Mouse (Mus musculus): ENCODE measurements around the gene 5730596B20Rik.

The 5730596B20Rik gene

DNA sequence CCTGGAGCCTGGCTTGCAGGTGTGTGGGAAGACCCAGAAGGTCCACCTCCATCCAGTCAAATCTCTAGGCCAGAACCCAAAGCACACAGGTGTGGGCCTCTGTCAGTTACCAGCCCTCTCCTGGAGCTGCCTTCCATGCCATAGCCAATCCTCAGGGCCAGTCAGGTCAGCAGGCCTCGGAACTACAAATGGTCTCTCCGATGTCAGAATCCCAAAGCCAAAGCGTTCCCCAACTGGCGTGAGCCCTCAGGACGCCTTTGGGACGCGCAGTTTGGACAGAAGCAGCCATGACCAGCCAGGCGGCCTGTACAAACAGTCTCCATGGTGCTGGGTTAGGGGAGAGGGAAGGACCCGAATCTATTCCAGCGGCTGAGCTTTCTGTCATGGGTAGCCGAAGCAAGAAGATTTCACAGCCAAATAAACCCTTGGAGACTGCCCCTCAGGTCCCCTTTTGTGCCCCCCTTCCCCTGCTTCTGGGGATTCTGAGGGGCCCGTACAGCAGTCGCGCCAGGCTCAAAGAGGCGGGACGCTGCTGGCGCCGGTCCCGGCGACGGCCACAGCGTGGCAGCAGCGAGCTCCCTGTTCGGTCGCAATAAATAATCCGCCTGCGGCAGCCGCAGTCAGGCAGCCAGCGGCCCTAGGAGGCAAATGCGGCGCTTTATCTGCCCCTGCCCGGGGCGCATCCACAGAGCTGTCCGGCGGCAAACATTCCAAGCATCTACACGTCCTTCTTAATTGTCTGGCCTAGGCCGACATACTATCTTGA, 34.1 kb downstream of the 5730596B20Rik start:
- no peak for DNase-seq (ENCODE audit: extremely low spot score, low read depth, low spot score)

DNA sequence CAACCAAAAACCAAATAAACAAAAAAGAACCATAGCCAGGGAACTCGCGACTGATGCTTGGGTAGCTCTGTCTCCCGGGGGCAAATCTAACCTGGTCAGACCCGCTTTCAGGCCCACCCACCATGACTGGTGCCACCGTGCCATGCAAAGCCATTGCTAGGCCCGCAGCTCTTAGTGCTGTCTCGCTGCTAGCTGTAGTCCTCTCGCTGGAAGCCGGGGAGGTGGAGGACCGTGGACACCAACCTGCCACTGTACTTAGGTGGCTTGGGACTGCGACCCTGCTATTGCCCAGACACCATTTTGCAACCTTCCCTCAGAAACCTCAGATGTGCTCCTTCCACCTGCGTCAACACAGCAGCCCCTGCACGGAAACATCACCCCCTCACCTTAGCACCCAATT, 34.7 kb downstream of the 5730596B20Rik start:
- DNase-seq (ENCODE audit: extremely low spot score, low read depth, low spot score): no peak

DNA sequence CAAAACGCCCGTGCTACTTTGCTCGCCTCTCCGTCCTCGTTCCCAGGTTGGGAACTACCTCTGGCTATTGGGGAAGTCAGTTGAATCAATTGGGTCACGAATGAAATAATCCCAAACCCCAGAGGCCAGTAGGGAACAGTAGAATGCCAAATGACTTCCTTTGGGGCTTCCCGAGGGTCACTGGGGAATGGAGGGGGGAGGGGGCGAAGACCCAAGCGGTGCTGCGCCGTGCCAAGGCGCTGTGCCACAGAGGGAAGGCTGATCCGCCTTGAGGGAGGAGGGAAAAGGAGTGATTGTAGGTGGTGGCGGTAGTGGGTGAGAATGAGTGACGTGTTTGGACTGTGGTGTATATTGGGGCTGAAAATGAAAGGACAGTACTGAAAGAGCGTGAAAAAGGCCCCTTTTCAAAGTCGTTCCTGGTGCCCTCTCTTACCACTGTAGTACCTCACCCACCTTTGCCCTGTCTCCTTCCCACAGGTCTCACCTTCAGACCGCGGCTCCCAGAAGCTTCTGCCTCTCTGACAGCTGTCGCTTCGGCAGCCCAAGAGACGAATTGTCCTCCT, 35.3 kb downstream of the 5730596B20Rik start:
- DNase-seq (ENCODE audit: extremely low spot score, low read depth, low spot score): no peak

DNA sequence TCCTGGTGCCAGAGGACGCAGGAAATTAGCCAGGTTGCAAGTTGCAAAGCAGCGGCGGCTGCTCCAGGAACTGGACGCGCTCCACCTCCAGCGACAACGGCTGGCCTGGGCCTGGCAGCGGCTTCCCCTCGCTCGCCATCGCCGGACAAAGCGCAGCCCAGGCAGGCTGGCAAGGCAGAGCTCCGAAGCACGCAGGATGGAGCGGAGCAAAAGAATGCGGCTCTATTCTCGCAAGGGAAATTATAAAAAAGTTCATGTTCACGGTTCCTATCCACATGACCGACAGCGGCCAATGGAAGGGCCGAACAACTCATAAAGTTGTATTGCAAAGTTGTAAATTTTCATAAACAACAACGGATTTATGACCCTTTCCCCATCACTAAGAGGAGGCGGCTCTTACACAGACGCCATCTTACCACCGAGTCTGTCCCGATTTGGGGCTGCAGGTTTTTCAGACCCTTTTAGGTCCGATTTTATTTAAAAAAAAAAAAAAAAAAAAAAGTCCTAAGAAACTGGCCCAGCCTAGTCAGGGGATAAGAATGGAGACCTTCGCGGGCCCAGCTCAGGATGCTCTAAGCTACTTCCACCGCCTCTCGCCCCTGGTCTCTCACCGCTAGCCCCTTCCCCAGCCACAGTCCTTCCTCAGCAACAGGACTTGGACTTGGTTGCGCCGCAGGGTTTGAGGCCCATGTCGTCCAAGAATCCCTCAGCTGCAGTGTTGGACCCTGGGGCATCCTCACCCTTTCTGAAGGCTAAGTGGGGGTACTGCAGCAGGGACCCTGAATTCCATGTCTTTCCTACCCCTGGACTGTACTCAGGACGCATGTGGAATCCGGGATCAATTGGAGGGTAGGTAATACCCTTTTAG, 36.1 kb downstream of the 5730596B20Rik start, which contains the start of the genes Hoxa3 and Gm28308:
Gene Hoxa3, minus strand, starts transcription at position 218 of the 868 bp plus-strand sequence.
Gene Gm28308, minus strand, starts transcription at position 221 of the 868 bp plus-strand sequence.
- DNase-seq (ENCODE audit: extremely low spot score, low read depth, low spot score): peak; percentile 91

DNA sequence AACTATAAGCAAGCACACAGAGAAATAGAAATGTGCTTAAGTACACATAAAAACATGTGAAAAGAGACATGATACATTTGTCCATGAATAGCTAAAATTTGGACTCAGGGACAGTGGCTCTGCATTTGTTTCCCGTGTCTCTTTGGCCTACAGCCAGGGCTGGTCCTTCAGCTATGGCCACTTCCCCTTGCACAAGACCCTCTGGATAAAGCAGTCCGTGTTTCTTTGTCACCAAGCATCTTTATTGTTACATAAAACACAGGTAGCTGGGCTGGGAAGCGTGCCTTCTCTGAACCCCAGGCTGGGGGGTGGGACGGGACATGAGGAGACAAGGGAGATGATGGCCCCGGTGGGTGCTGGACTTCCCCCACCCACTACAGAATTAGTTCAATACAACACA, 37.0 kb downstream of the 5730596B20Rik start:
- no peak for DNase-seq (ENCODE audit: extremely low spot score, low read depth, low spot score)

DNA sequence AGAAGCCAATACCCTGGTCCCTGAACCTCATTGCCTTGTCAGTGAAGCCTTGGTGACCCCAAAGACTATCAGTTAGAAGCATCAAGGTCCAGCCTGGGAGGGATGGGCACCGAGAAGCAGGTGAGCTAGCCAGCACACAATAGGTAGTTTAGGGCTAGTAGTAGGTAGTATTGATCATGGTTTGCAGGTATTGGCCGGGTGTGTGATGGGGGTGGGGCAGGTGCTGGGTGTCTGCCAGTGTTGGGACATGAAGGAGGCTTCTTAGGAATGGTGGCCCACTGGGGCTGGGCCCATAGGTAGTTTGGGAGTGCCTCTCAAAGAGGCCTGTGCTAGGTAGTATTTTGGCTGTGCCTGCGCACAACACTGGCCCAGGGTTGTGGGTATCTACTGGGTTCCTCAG, 37.8 kb downstream of the 5730596B20Rik start:
- no peak for DNase-seq (ENCODE audit: extremely low spot score, low read depth, low spot score)

DNA sequence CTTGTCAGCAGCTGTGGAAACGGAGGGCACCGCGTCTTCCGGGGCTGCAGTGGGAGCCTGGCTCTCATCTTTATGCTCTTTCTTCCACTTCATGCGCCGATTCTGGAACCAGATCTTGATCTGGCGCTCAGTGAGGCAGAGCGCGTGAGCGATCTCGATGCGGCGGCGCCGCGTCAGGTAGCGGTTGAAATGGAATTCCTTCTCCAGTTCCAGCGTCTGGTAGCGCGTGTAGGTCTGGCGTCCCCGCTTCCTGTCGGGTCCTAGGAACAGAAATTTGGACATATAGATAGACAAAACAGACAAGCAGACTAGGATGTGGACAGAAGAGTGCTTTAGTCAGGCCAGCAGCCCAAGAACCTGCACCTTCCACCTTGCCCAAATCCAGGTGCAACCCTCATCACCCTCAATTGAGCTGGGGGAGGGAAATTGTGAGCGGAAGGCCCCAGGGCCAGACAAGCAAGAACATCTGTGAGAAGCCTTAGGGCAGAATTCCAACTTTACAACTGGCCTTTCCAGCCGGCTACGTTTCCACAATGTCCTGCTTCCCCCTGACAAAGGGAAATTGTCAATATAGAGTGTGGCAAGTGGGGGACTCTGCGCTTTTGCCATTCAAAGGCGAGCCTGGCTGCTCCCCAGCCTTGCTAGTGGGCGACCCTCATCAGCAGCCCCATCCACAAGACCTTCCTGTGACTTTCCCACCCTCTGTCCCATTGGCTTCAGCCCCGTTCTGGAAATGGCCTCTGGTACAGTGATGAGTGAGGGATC, 38.7 kb downstream of the 5730596B20Rik start:
- DNase-seq (ENCODE audit: extremely low spot score, low read depth, low spot score): no peak

DNA sequence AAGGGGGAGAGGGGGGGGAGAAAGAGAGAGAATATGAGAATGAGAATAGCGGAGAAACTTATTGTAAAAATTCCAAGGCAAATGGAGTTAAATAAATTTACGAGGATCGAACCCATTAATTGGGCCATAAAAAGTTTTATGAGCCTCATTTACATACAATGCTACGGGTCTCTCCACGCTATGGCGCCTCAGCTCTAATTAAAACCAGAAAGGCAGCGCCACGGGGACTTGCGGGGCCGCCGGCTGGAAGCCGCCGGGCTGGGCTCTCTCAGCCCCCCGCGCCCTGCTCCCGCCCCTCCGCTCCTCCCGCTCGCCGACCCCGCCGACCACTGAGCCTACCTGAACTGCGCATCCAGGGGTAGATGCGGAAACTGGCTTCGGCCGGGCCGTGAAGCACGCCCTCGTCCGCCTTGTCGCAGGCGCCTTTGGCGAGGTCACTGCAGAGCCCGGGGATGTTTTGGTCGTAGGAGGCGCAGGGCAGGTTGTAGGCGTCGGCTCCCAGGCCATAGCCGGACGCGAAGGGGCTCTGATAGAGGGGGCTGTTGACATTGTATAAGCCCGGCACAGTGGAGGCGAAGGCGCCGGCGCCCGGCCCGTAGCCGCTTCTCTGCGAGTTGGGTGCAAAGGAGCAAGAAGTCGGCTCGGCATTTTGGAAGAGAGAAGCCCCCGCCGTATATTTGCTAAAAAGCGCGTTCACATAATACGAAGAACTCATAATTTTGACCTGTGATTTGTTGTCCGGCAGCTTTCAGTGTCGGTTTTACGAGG, 39.6 kb downstream of the 5730596B20Rik start:
- no peak for DNase-seq (ENCODE audit: extremely low spot score, low read depth, low spot score)

DNA sequence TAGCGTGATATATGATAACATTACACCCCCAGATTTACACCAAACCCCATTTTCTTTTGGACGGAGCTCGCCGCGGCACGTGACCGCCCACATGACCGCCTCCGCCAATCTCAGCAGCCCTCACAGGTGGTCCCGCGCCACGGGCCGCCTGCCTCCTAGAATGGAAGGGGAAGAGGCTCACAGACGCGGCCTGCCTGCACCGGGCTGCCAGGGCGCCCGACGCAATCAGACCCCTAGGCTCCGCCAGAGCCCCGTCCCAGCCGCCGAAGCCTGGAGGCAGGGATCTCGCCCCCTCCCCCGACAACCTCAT, 40.1 kb downstream of the 5730596B20Rik start:
- DNase-seq (ENCODE audit: extremely low spot score, low read depth, low spot score): no peak

DNA sequence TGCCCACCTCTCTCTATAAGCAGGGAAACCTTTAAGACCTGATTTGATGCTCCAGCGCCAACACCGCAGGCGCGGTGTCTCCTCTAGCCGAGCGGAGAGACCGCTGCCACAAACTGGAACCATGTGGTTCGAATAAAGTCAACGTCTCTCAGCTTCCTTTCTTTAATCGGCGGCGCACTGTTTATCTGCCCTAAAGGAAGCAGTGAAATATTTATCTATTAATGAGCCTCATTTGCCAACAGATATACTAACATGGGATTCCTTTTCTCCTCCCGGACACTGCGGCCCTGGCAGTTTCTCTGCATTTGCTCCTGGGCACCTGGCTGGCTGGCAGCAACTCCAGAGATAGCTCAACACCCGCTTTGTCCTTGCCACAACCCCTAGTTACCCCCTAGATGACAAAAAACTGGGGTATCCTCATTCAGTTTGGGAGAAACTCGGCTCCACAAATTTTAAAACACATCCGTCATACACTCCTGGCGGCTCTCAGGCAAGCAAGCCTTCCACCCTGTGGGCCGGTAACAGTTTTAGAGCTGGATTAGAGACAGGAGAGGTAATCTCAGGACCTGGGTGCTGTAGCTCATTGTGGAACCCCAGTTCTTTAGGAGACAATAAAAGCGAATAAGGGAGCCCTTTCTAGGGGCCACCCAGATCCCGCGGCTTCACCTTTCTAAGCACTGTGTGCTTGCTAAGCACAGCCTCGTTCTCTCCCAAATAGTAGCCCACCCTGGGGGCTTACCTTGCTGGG, 40.8 kb downstream of the 5730596B20Rik start:
- DNase-seq (ENCODE audit: extremely low spot score, low read depth, low spot score): no peak

DNA sequence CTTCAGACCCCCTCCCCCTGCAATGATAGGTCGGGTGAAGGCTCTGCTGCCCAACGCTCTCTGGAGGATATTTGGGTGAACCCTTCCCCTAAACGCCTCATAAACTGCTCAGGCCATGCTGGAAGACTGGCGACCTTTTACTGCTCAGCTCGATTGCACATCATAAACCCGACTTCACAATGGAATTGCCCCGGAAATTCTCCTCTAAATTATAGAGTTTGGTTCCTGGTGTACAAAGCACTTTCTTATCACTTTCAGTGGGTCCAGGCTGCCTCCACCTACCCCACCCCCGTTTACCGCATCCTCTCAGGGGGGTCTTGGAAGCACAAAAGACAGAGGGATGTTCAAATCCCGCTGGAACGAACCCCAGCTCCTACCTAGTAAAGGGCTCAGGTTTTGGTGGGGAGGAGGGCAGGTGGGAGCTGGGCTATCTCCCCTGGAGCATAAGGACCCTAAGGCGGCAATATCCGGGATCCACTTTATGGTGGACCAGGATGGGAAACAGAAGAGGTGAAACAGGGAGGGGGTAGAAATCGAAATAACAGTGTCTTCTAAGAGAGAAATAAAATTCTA, 41.4 kb downstream of the 5730596B20Rik start:
- no peak for DNase-seq (ENCODE audit: extremely low spot score, low read depth, low spot score)

DNA sequence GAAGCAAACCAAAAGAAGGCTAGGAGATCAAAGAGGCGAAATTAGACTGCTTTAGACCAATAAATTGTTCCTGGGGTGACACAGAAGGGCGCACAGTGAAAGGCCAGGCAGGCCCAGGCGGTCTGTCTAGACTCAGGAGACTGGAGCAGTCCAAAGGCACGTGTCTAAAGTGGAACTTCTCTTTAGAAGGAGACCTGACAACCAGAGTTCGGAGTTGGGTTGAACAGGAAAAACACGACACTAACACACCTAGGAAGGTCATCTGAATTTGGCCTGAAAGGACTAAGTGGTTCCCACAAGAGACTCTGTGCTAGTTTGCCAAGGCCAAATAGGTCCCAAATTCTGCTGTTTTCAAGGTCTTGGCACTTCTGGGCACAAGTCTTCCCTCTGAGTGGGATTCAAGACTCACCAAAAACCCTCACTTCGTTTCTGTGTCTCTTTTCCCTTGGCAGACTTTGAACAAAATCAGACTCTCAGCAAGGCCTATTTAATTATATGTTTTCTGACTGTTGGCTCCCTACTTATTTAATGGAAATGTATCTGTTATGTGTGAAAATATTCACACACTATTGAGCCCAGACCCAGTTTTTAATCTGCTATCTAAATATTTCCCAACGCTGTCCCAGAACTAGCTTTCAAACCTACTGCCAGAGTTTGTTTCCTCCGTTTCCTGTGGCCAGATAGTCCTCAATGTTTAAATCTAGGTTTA, 42.1 kb downstream of the 5730596B20Rik start:
- no peak for DNase-seq (ENCODE audit: extremely low spot score, low read depth, low spot score)

DNA sequence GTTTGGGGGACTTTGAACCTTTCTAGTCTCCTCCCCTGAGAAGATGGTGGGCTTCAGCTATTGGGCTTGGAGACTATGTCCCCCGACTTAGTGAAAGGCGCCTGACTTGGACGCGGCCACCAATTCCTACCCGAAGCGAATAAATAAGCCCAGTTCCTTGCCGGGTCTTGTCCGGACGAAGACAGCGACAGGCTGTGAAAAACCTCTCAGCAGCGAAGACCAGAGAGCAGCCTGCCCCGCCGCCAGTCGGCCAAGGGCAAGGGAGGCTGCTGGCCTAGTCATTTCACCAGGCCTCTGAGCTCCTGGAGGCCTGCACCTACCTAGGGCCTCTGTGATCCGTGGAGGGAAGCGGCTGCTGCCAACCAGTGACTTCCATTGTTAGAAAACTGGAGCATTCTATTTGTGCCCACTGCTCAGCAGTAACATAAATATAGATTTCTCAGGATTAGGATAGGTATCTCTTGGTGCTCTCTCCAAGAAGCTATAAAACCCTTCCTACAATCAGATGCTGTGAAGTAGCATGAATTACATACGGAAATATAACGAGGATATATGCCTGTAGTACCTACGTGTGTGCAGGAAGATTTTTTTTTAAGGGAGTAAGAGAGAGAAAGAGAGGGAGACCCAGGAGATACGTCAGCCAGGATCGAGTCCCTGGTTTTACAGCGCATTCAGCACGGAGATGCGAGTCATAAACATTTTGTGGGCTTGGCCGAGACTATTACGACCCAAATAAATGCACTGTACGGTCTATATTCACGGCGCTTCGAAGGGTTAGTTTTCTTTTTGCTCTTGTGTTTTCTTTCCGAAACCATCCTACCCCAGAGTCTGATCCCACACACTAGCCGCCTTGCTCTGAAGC, 42.9 kb downstream of the 5730596B20Rik start:
- no peak for DNase-seq (ENCODE audit: extremely low spot score, low read depth, low spot score)

DNA sequence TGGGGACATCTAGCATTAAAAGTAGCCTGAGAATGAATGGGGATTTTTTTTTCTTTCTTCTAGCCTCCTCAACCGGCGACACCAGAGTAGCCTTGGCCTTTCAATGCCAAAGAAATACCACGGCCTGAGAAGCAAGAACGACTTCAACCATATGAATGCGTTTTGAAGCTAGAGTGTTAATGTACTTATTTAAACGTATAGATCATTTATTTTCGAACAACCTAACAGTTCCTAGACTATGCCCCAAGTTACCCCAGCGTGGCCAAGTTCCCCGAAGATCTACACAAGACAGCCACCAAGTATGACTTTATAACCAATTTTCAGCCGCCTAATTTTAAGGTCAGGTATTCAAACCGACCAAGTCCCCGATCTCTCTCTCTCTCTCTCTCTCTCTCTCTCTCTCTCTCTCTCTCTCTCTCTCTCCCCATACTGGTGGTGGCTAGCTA, 43.6 kb downstream of the 5730596B20Rik start:
- DNase-seq (ENCODE audit: extremely low spot score, low read depth, low spot score): no peak

DNA sequence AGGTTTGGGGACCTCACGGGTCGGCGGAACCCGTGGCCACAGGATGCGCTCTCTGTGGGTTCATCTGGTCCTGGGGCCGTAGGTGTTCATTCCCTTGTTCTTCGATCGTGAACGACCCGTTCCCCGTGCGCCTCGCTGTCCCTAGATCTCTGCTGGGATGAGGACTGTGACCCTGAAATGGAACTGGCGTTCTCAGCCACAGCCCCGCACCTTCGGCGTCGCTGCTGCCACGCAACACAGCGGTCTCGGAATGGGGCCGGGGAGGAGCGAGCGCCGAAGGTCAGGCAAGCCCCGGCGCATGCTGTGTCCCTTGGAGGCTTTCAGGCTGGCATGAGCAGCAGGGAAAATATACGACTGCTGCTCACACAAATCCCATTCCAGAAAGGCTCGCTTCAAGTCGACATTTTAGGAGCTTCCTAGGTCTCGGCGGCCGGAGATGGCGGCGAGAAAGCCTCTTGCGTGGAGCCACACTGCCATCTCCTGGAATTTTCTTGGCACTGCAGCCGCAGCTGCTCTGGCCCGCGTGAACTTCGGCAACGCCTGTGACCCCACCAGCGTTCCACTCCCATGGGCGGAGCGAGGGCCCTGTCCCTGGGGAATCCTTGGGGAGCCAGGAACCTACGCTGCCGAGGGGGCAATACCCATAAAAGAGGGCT, 44.2 kb downstream of the 5730596B20Rik start, which contains the start of gene Hoxa7:
Gene Hoxa7, minus strand, starts transcription at position 518 of the 656 bp plus-strand sequence.
- DNase-seq (ENCODE audit: extremely low spot score, low read depth, low spot score): no peak

DNA sequence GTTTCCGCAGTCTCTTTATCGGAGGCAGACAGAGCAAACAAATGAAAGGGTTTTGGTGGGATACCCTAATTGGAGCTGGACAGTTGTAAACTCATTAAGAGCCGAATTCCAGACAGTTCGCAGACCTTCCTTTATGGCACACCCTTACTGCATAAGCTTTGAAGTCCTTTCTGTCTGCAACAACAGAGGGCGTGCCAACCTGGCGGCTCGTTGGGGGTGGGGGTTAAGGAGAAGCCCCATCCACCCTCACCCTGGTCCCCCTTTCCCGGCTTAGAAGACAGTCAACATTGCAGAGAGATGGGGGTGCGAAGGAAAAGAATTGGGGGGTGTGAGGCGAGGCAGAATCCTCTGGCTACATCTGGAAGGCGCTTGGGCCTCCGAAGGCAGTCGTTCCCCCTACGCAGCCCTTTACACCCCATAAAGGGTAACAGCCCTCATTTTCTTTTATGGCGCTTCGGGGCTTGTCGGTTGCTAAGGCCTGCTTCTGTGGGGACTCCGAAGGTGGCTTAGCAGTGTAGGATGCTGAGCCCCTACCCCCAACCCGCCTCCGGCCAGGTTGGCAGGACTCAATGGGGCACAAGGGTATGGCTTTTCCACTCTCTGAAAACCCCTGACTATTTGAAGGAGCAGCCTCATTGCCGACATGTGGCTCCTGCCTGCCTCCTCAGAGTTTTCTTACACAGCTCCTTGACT, 44.8 kb downstream of the 5730596B20Rik start:
- no peak for DNase-seq (ENCODE audit: extremely low spot score, low read depth, low spot score)

Data from hindlimb bud, embryonic 11.5 days (tissue).